Mouse (Mus musculus): Measurements from ENCODE around the gene Frmd4b. TPM values are rescaled to one million over a fixed set of nuclear protein-coding genes. Genes with fewer than 3 reads are reported as not detected.
A peak's percentile ranks its signal among the peaks of the same experiment; 100 is the strongest.

Frmd4b gene
- polyA plus RNA-seq, 1 experiment from 2014 or later = 7.7 TPM

GRCm38 (mm10) chr6:97315311-97315710 is 302.0 kb downstream of the Frmd4b start:
- H3K36me3 ChIP-seq = peaks cover 6% of the 10 kb centered on the region; the same call in 1 of the 2 replicates
- H3K9me3 ChIP-seq (replicated peaks) = no peaks in the 10 kb centered on the region
- no peak overlapping the region for H3K27ac ChIP-seq
- no peak for ATAC-seq
- no peak overlapping the region for H3K4me3 ChIP-seq
- H3K4me2 ChIP-seq = no peak overlapping the region
- H3K4me1 ChIP-seq = peaks cover 22% of the 10 kb centered on the region
- WGBS (ENCODE audit: insufficient replicate concordance) = 34% methylated on average over 3 of the region's 3 CpGs
- H3K9ac ChIP-seq = no peak overlapping the region
- H3K27me3 ChIP-seq (replicated peaks) = no peaks in the 10 kb centered on the region

GRCm38 (mm10) chr6:97312545-97312939 is 304.8 kb downstream of the Frmd4b start:
- Histone ChIP-seq H3K27me3 (replicated peaks) (0 out of 2 replicates have a peak, but pooled peaks cover 3% of the 10 kb centered on the region), H3K9me3 (replicated peaks) (no peaks in the 10 kb centered on the region), H3K9ac (no peak overlapping the region; the same call in 1 of the 2 replicates), H3K4me2 (peak overlapping the region; percentile 79), H3K36me3 (no peaks in the 10 kb centered on the region; the same call in 1 of the 2 replicates), H3K27ac (peak overlapping the region; percentile 56; the same call in 1 of the 2 replicates), H3K4me1 (peaks cover 36% of the 10 kb centered on the region), H3K4me3 (peak overlapping the region; percentile 51)
- ATAC-seq = no peak
- 10% methylated on average over 3 of the region's 3 CpGs for WGBS (ENCODE audit: insufficient replicate concordance)

GRCm38 (mm10) chr6:97311599-97312544 is 305.5 kb downstream of the Frmd4b start:
- H3K27ac ChIP-seq = peak overlapping the region; percentile 56; the same call in 1 of the 2 replicates
- no peaks in the 10 kb centered on the region for H3K9me3 ChIP-seq (replicated peaks)
- 0 out of 2 replicates have a peak, but pooled peaks cover 3% of the 10 kb centered on the region for H3K27me3 ChIP-seq (replicated peaks)
- WGBS (ENCODE audit: insufficient replicate concordance) = under 1% methylated on average over 33 of the region's 33 CpGs
- H3K36me3 ChIP-seq = no peaks in the 10 kb centered on the region; the same call in 1 of the 2 replicates
- peak; percentile 42 for ATAC-seq
- peak overlapping the region; percentile 79 for H3K4me2 ChIP-seq
- peaks cover 36% of the 10 kb centered on the region for H3K4me1 ChIP-seq
- H3K4me3 ChIP-seq = peak overlapping the region; percentile 51
- H3K9ac ChIP-seq = peak overlapping the region; percentile 55

- WGBS (ENCODE audit: insufficient replicate concordance) = 22% methylated on average over 7 of the region's 7 CpGs
- peak overlapping the region; percentile 79 for H3K4me2 ChIP-seq
- H3K4me3 ChIP-seq = peak overlapping the region; percentile 51
- peaks cover 36% of the 10 kb centered on the region for H3K4me1 ChIP-seq
- H3K36me3 ChIP-seq = peaks cover 8% of the 10 kb centered on the region; the same call in 1 of the 2 replicates
- H3K9ac ChIP-seq = peak overlapping the region; percentile 55
- no peaks in the 10 kb centered on the region for H3K9me3 ChIP-seq (replicated peaks)
- 0 out of 2 replicates have a peak, but pooled peaks cover 3% of the 10 kb centered on the region for H3K27me3 ChIP-seq (replicated peaks)
- no peak for ATAC-seq
- H3K27ac ChIP-seq = 0 out of 2 replicates have a peak overlapping the region, but pooled peaks have one; percentile 41
These were observed 306.4 kb downstream of the Frmd4b start for GRCm38 (mm10) chr6:97310901-97311331.

- 15% methylated on average over 6 of the region's 6 CpGs for WGBS (ENCODE audit: insufficient replicate concordance)
- Histone ChIP-seq H3K4me3 (no peak overlapping the region), H3K4me1 (peaks cover 36% of the 10 kb centered on the region), H3K36me3 (peaks cover 15% of the 10 kb centered on the region; the same call in 1 of the 2 replicates), H3K9ac (no peak overlapping the region), H3K9me3 (replicated peaks) (no peaks in the 10 kb centered on the region), H3K27me3 (replicated peaks) (0 out of 2 replicates have a peak, but pooled peaks cover 3% of the 10 kb centered on the region), H3K4me2 (no peak overlapping the region), H3K27ac (no peak overlapping the region)
- 0 out of 2 replicates have a peak, but pooled peaks have one; percentile 18 for ATAC-seq
These were observed 308.2 kb downstream of the Frmd4b start for GRCm38 (mm10) chr6:97309161-97309560.

- Histone ChIP-seq H3K9ac (no peak overlapping the region), H3K27me3 (replicated peaks) (0 out of 2 replicates have a peak, but pooled peaks cover 3% of the 10 kb centered on the region), H3K4me1 (peaks cover 36% of the 10 kb centered on the region), H3K27ac (no peak overlapping the region), H3K36me3 (peaks cover 15% of the 10 kb centered on the region; the same call in 1 of the 2 replicates), H3K4me3 (no peak overlapping the region), H3K9me3 (replicated peaks) (no peaks in the 10 kb centered on the region), H3K4me2 (no peak overlapping the region)
- 60% methylated on average over 6 of the region's 6 CpGs for WGBS (ENCODE audit: insufficient replicate concordance)
- peak; percentile 26; the same call in 1 of the 2 replicates for ATAC-seq
These were observed 308.8 kb downstream of the Frmd4b start for GRCm38 (mm10) chr6:97308562-97308961.

- Histone ChIP-seq H3K4me1 (peaks cover 32% of the 10 kb centered on the region), H3K4me2 (no peak overlapping the region), H3K9me3 (replicated peaks) (no peaks in the 10 kb centered on the region), H3K36me3 (peaks cover 18% of the 10 kb centered on the region; the same call in 1 of the 2 replicates), H3K4me3 (no peak overlapping the region), H3K9ac (no peak overlapping the region), H3K27me3 (replicated peaks) (0 out of 2 replicates have a peak, but pooled peaks cover 3% of the 10 kb centered on the region), H3K27ac (no peak overlapping the region)
- 35% methylated on average over 8 of the region's 8 CpGs for WGBS (ENCODE audit: insufficient replicate concordance)
- ATAC-seq = no peak
These were observed 310.1 kb downstream of the Frmd4b start for GRCm38 (mm10) chr6:97307231-97307630.

- peaks cover 24% of the 10 kb centered on the region for H3K4me1 ChIP-seq
- no peaks in the 10 kb centered on the region for H3K9me3 ChIP-seq (replicated peaks)
- H3K4me2 ChIP-seq = no peak overlapping the region
- H3K27ac ChIP-seq = no peak overlapping the region
- no peak overlapping the region for H3K4me3 ChIP-seq
- no peak for ATAC-seq
- H3K27me3 ChIP-seq (replicated peaks) = 0 out of 2 replicates have a peak, but pooled peaks cover 3% of the 10 kb centered on the region
- WGBS (ENCODE audit: insufficient replicate concordance) = 76% methylated on average over 11 of the region's 11 CpGs
- no peak overlapping the region for H3K9ac ChIP-seq
- H3K36me3 ChIP-seq = peaks cover 18% of the 10 kb centered on the region; the same call in 1 of the 2 replicates
These were observed 311.0 kb downstream of the Frmd4b start for GRCm38 (mm10) chr6:97306351-97306750.

GRCm38 (mm10) chr6:97305491-97305890 is 311.9 kb downstream of the Frmd4b start:
- peaks cover 16% of the 10 kb centered on the region for H3K4me1 ChIP-seq
- H3K27ac ChIP-seq = no peak overlapping the region
- 0 out of 2 replicates have a peak, but pooled peaks cover 3% of the 10 kb centered on the region for H3K27me3 ChIP-seq (replicated peaks)
- H3K9me3 ChIP-seq (replicated peaks) = no peaks in the 10 kb centered on the region
- ATAC-seq = no peak
- no peak overlapping the region for H3K4me3 ChIP-seq
- no peak overlapping the region for H3K4me2 ChIP-seq
- H3K36me3 ChIP-seq = peaks cover 18% of the 10 kb centered on the region; the same call in 1 of the 2 replicates
- H3K9ac ChIP-seq = no peak overlapping the region
- WGBS (ENCODE audit: insufficient replicate concordance) = 75% methylated on average over 7 of the region's 7 CpGs

- H3K27me3 ChIP-seq (replicated peaks) = 0 out of 2 replicates have a peak, but pooled peaks cover 3% of the 10 kb centered on the region
- ATAC-seq = no peak
- H3K4me2 ChIP-seq = no peak overlapping the region
- WGBS (ENCODE audit: insufficient replicate concordance) = 68% methylated on average over 11 of the region's 11 CpGs
- H3K27ac ChIP-seq = no peak overlapping the region
- H3K4me3 ChIP-seq = no peak overlapping the region
- peaks cover 18% of the 10 kb centered on the region; the same call in 1 of the 2 replicates for H3K36me3 ChIP-seq
- no peaks in the 10 kb centered on the region for H3K9me3 ChIP-seq (replicated peaks)
- peaks cover 14% of the 10 kb centered on the region for H3K4me1 ChIP-seq
- no peak overlapping the region for H3K9ac ChIP-seq
These were observed 312.3 kb downstream of the Frmd4b start for GRCm38 (mm10) chr6:97305010-97305409.

GRCm38 (mm10) chr6:97303277-97304109 is 313.8 kb downstream of the Frmd4b start:
- H3K9ac ChIP-seq = no peak overlapping the region
- 72% methylated on average over 9 of the region's 9 CpGs for WGBS (ENCODE audit: insufficient replicate concordance)
- no peak overlapping the region for H3K4me2 ChIP-seq
- peaks cover 18% of the 10 kb centered on the region; the same call in 1 of the 2 replicates for H3K36me3 ChIP-seq
- no peak overlapping the region for H3K27ac ChIP-seq
- H3K9me3 ChIP-seq (replicated peaks) = no peaks in the 10 kb centered on the region
- no peak overlapping the region for H3K4me3 ChIP-seq
- no peak for ATAC-seq
- no peaks in the 10 kb centered on the region for H3K27me3 ChIP-seq (replicated peaks)
- H3K4me1 ChIP-seq = 0 out of 2 replicates have a peak, but pooled peaks cover 1% of the 10 kb centered on the region

Data from liver, embryonic 12.5 days (tissue).